Mouse (Mus musculus): ENCODE results near the gene 1810010D01Rik.

GRCm38 (mm10) chr7:145248911-145249310, 41.0 kb upstream of the 1810010D01Rik start:
- TF ChIP-seq CTCF (IDR thresholded peaks at IDR 0.05; ENCODE audit: low read depth) (no peak), EP300 (IDR thresholded peaks at IDR 0.05; ENCODE audit: low read depth) (no peak)
